Mouse (Mus musculus): ENCODE results near the gene Mfsd4b5. TPM values are rescaled to one million over a fixed set of nuclear protein-coding genes. Genes with fewer than 3 reads are reported as not detected.

Gene Mfsd4b5
- not detected for polyA plus RNA-seq (2015; fragmentation: Illumina TruSeq; extraction: RNeasy Lipid Tissue Mini Kit (QIAGEN cat#74804); ENCODE audit: insufficient read depth, low read depth, low replicate concordance)

GRCm38 (mm10) chr10:39986466-39986865 lies at the start of gene Mfsd4b5:
Mfsd4b5 (minus strand) TSS chr10:39986646.

DNA sequence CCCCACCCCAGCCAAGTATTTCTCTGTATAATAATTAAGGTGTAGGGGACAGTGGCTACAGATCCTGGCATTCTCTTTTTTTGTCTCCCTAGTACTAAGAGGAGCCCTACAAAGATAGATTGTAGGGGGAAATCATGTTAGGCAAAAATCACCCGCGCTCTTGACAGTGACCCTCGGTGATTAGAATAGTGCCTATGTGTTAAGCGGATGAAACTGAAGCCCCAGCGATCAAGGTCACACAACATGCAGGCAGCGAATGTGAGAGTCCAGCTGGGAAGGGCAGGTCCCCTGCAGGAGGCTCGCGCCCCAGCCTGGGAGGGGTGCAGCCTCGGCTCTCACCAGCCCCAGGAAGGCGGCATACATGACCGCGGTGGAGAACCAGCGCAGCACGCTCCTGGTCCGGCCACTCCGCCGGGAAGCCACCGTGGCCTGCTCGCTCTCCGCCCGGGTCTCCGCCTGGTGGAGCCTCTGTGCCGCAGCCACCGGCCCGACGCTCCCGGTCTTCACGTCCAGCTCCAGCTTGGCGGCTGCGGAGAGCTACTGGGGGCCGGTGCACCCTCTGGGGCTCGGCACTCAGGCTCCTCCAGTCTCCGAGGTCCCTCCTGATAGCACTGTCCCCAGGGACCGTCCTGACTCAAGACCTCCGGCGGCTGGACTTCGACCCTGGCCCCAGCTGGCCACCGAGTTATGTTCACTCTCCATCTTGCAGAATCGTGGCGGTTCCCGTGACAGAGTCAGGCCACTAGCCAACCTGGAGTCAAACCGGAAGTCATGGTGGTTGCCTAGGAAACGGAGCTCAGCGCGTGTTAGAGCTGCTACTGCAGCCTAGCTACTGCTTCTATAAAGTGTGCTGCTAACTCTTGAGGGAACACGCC lies 38.3 kb upstream of the Mfsd4b5 start, which contains the start of gene Mfsd4b1:
Gene Mfsd4b1, minus strand, starts transcription at position 715 of the 875 bp plus-strand sequence.

DNA sequence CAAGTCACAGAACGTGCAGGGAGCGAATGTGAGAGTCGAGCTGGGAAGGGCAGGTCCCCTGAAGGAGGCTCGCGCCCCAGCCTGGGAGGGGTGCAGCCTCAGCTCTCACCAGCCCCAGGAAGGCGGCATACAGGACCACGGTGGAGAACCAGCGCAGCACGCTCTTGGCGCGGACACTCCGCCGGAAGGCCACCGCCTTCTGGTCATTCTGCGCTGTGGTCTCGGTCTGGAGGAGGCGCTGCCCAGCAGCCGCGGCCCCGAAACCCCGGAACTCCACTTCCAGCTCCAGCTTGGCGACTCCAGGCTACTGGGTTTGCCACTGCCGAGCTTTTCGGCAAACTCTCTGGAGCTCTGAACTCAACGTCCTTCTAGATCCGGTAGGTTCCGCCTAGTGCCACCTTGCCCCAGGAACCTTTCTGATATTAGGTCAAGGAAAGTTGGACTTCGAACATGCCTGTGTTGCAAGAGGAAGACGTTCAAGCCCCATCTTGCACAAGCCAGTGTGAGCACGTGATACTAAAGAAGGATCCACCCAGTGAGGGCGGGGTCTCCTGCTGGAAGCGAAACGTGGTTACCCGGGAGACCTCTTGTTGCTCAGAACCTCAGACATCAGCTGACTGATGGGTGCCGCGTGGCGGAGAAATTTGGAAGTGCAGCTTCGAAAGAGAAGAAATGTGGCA lies 26.5 kb downstream of the Mfsd4b5 start, which contains the start of gene Mfsd4b3:
Gene Mfsd4b3, minus strand, starts transcription at position 393 of the 680 bp plus-strand sequence.

GRCm38 (mm10) chr10:39926616-39927139 lies 59.8 kb downstream of the Mfsd4b5 start, which contains the start of gene Mfsd4b2:
Mfsd4b2 (minus strand) TSS chr10:39926923.

Other genes starting within 250 kb of the Mfsd4b5 start
- 1.3 TPM for gene Mfsd4b4, start 87.4 kb downstream of the Mfsd4b5 start, polyA plus RNA-seq (2015; fragmentation: Illumina TruSeq; extraction: RNeasy Lipid Tissue Mini Kit (QIAGEN cat#74804); ENCODE audit: insufficient read depth, low read depth, low replicate concordance)
- not detected for gene Mfsd4b2, start 59.7 kb downstream of the Mfsd4b5 start, polyA plus RNA-seq (2015; fragmentation: Illumina TruSeq; extraction: RNeasy Lipid Tissue Mini Kit (QIAGEN cat#74804); ENCODE audit: insufficient read depth, low read depth, low replicate concordance)
- gene Mfsd4b3, start 26.5 kb downstream of the Mfsd4b5 start, polyA plus RNA-seq (2015; fragmentation: Illumina TruSeq; extraction: RNeasy Lipid Tissue Mini Kit (QIAGEN cat#74804); ENCODE audit: insufficient read depth, low read depth, low replicate concordance), result not detected
- gene Mfsd4b1, start 38.6 kb upstream of the Mfsd4b5 start, polyA plus RNA-seq (2015; fragmentation: Illumina TruSeq; extraction: RNeasy Lipid Tissue Mini Kit (QIAGEN cat#74804); ENCODE audit: insufficient read depth, low read depth, low replicate concordance), result not detected
- gene Slc16a10, start 155.6 kb upstream of the Mfsd4b5 start, polyA plus RNA-seq (2015; fragmentation: Illumina TruSeq; extraction: RNeasy Lipid Tissue Mini Kit (QIAGEN cat#74804); ENCODE audit: insufficient read depth, low read depth, low replicate concordance), result 4.9 TPM

Data from pancreas, adult 10 weeks (tissue).